Comparison of ENCODE assay signal across 20 mouse cellular contexts in genomic region chr1:128789567-128790335, GRCm38 (mm10).
DNase-seq lines count a peak whose midpoint lies in the region; ATAC-seq and TF ChIP-seq lines count a peak whose summit lies in the region.
"Had no signal": no experiment of that assay in that cellular context is flagged by ENCODE, and none has a peak within 500 bp of the region (broad histone marks: within the 10 kb centered on the region; RNA-seq: fewer than 3 reads in every experiment).

No protein-coding gene starts in this region.

- H3K27me3 ChIP-seq in forebrain, postnatal 0 days (ENCODE audit: insufficient read depth, low read length) = no peaks in the 10 kb centered on the region
- H3K27me3 ChIP-seq in forebrain, embryonic 15.5 days = no peaks in the 10 kb centered on the region
- H3K27me3 ChIP-seq in neural tube, embryonic 15.5 days (replicated peaks) = no peaks in the 10 kb centered on the region
- no peaks in the 10 kb centered on the region for H3K27me3 ChIP-seq in midbrain, embryonic 16.5 days (ENCODE audit: control insufficient read depth, insufficient read depth, low read depth, low read length)
- H3K27me3 ChIP-seq: intestine, embryonic 15.5 days; neural tube, embryonic 12.5 days had no signal

- no peaks in the 10 kb centered on the region for H3K36me3 ChIP-seq in forebrain, postnatal 0 days (ENCODE audit: insufficient read depth)
- H3K36me3 ChIP-seq in forebrain, embryonic 15.5 days = no peaks in the 10 kb centered on the region
- H3K36me3 ChIP-seq in neural tube, embryonic 15.5 days = no peaks in the 10 kb centered on the region
- H3K36me3 ChIP-seq in midbrain, embryonic 16.5 days (ENCODE audit: control insufficient read depth, insufficient read depth, low read length) = no peaks in the 10 kb centered on the region
- H3K36me3 ChIP-seq: heart, embryonic 10.5 days; intestine, embryonic 15.5 days; neural tube, embryonic 12.5 days had no signal

- no peak overlapping the region for H3K4me3 ChIP-seq in forebrain, postnatal 0 days (ENCODE audit: low read depth, low read length)
- H3K4me3 ChIP-seq in forebrain, embryonic 15.5 days = no peak overlapping the region
- no peak overlapping the region for H3K4me3 ChIP-seq in neural tube, embryonic 15.5 days (replicated peaks)
- H3K4me3 ChIP-seq in midbrain, embryonic 16.5 days (ENCODE audit: low read depth, low read length) = no peak overlapping the region
- H3K4me3 ChIP-seq: heart, embryonic 10.5 days; intestine, embryonic 15.5 days; neural tube, embryonic 12.5 days had no signal

- no peaks in the 10 kb centered on the region for H3K9me3 ChIP-seq in forebrain, postnatal 0 days (ENCODE audit: low read length)
- no peaks in the 10 kb centered on the region for H3K9me3 ChIP-seq in forebrain, embryonic 15.5 days
- no peaks in the 10 kb centered on the region for H3K9me3 ChIP-seq in neural tube, embryonic 15.5 days (replicated peaks)
- H3K9me3 ChIP-seq in midbrain, embryonic 16.5 days (replicated peaks; ENCODE audit: control insufficient read depth, low read length, poor library complexity, severe bottlenecking) = no peaks in the 10 kb centered on the region
- H3K9me3 ChIP-seq: heart, embryonic 10.5 days; intestine, embryonic 15.5 days; neural tube, embryonic 12.5 days had no signal

- no peak for TF ChIP-seq CTCF in forebrain, postnatal 0 days (IDR thresholded peaks at IDR 0.05; ENCODE audit: low read depth)

- H3K4me1 ChIP-seq in forebrain, postnatal 0 days (ENCODE audit: insufficient read depth) = no peaks in the 10 kb centered on the region
- no peaks in the 10 kb centered on the region for H3K4me1 ChIP-seq in forebrain, embryonic 15.5 days
- peaks cover 2% of the 10 kb centered on the region; the same call in 1 of the 2 replicates for H3K4me1 ChIP-seq in neural tube, embryonic 15.5 days
- H3K4me1 ChIP-seq in midbrain, embryonic 16.5 days (ENCODE audit: control insufficient read depth, insufficient read depth, low read length) = no peaks in the 10 kb centered on the region
- H3K4me1 ChIP-seq: heart, embryonic 10.5 days; intestine, embryonic 15.5 days; neural tube, embryonic 12.5 days had no signal

- no peak overlapping the region for H3K9ac ChIP-seq in forebrain, postnatal 0 days
- no peak overlapping the region for H3K9ac ChIP-seq in forebrain, embryonic 15.5 days (replicated peaks)
- no peak overlapping the region for H3K9ac ChIP-seq in neural tube, embryonic 15.5 days (replicated peaks)
- H3K9ac ChIP-seq in midbrain, embryonic 16.5 days (ENCODE audit: low read depth, low read length) = no peak overlapping the region
- H3K9ac ChIP-seq: intestine, embryonic 15.5 days; lung, embryonic 14.5 days; neural tube, embryonic 12.5 days had no signal

- H3K27ac ChIP-seq in forebrain, postnatal 0 days (ENCODE audit: low read depth, low read length) = no peak overlapping the region
- H3K27ac ChIP-seq in forebrain, embryonic 15.5 days (replicated peaks) = no peak overlapping the region
- no peak overlapping the region for H3K27ac ChIP-seq in neural tube, embryonic 15.5 days (replicated peaks)
- no peak overlapping the region for H3K27ac ChIP-seq in midbrain, embryonic 16.5 days (ENCODE audit: low read length)
- H3K27ac ChIP-seq: heart, embryonic 10.5 days; intestine, embryonic 15.5 days; macrophage; neural tube, embryonic 12.5 days had no signal

- no peak for DNase-seq in forebrain, postnatal 0 days
- no peak for DNase-seq in neural tube, embryonic 10.5 days (ENCODE audit: extremely low spot score, low spot score)
- DNase-seq in fat pad, adult 2 months (ENCODE audit: extremely low read depth, low read depth, low spot score) = peak; percentile 93
- DNase-seq in layer of hippocampus, adult 9-11 months = no peak
- no peak for DNase-seq in adrenal gland, adult 18-20 months (ENCODE audit: low spot score in 2 of 2)
- DNase-seq: adrenal gland, postnatal 36 days; cerebellum, adult 9-11 months; gastrocnemius, postnatal 36 days; heart, postnatal 14 days; layer of hippocampus, postnatal 36 days; lung, embryonic 14.5 days; right cerebral cortex, postnatal 25 days; thymus, postnatal 14 days had no signal

- no peak overlapping the region for H3K4me2 ChIP-seq in forebrain, postnatal 0 days (ENCODE audit: low read depth)
- H3K4me2 ChIP-seq in forebrain, embryonic 15.5 days (replicated peaks) = no peak overlapping the region
- H3K4me2 ChIP-seq in neural tube, embryonic 15.5 days = no peak overlapping the region
- no peak overlapping the region for H3K4me2 ChIP-seq in midbrain, embryonic 16.5 days (ENCODE audit: low read length)
- H3K4me2 ChIP-seq: intestine, embryonic 15.5 days; lung, embryonic 14.5 days; neural tube, embryonic 12.5 days had no signal

- peak; percentile 20; the same call in 1 of the 2 replicates for ATAC-seq in forebrain, postnatal 0 days
- no peak for ATAC-seq in forebrain, embryonic 15.5 days (replicated peaks)
- ATAC-seq in neural tube, embryonic 15.5 days (ENCODE audit: low FRiP score) = peak; percentile 55; the same call in 1 of the 2 replicates
- ATAC-seq in midbrain, embryonic 16.5 days = peak; percentile 25; the same call in 1 of the 2 replicates
- ATAC-seq: intestine, embryonic 15.5 days had no signal

- WGBS in forebrain, postnatal 0 days = 47% methylated on average over 3 of the region's 3 CpGs
- WGBS in forebrain, embryonic 15.5 days = 47% methylated on average over 3 of the region's 3 CpGs
- 41% methylated on average over 3 of the region's 3 CpGs for WGBS in neural tube, embryonic 15.5 days
- 48% methylated on average over 3 of the region's 3 CpGs for WGBS in midbrain, embryonic 16.5 days
